Mouse (Mus musculus) lung, adult 2 months (tissue): ENCODE data around the gene Dcps. TPM values are rescaled to one million over a fixed set of nuclear protein-coding genes. Genes with fewer than 3 reads are reported as not detected.

Experiments
- DNase-seq: peaks from one replicate; pipeline ENCODE4 v3.0.0; 2022
- H3K4me1 ChIP-seq: fragments of 200-500 bp; 2 replicates; pipeline ENCODE4 v1.6.1; 2011; ENCODE audit warnings: low read length; ENCODE audit not compliant: control insufficient read depth, insufficient read depth
- H3K4me3 ChIP-seq: fragments of 200-500 bp; replicated peaks from 2 replicates; pipeline ENCODE3; 2011; ENCODE audit warnings: low read depth, mild to moderate bottlenecking, control low read depth, low read length; ENCODE audit errors: extremely low read depth
- CTCF ChIP-seq: fragments of 200-500 bp; IDR thresholded peaks from 2 replicates; pipeline ENCODE4 v1.5.1; 2011; ENCODE audit warnings: mild to moderate bottlenecking, low read length, control low read depth; ENCODE audit not compliant: insufficient read depth
- POLR2A ChIP-seq: fragments of 200-500 bp; IDR thresholded peaks from 2 replicates; pipeline ENCODE4 v1.6.1; 2011; ENCODE audit warnings: low read depth, mild to moderate bottlenecking, control low read depth, low read length, borderline replicate concordance; ENCODE audit errors: extremely low read depth
- WGBS: fragments of 180-500 bp; shearing (Covaris S2); methylation state at CpG from one replicate; pipeline ENCODE4 v1.1.7; 2018; 5-methylcytosine and 5-hydroxymethylcytosine counted together
- polyA plus RNA-seq: library from polyadenylated mRNA; depleted of rRNA; stranded (reverse); fragments of >200 nt; gene quantifications from 2 replicates; pipeline ENCODE4 v1.2.3, GENCODE M21; 2012

Gene Dcps
- polyA plus RNA-seq, 1 experiment: 31.2 TPM

DNA sequence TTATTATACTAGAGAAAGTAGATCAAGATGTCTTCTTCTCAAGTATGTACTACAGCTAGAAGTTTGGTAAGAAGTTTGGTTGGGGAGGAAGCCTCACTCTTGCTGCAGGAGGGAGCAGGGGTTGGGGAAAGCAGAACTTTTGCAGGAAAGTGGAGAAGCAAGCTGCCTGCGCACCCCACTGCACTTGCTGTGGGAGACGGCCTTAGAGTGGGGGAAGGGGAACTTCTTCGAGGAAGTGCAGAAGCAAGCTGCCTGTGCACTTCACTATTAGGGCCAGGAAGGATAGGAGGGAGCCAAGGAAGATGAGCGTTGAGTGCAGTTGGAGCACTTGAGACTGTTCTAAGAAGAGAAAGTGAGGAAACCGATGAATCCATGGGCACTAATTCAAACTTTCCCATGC lies 7.5 kb upstream of the Dcps start:
- no peaks in the 10 kb centered on the region for H3K4me1 ChIP-seq
- TF ChIP-seq POLR2A: no peak
- no peak for TF ChIP-seq CTCF
- DNase-seq: no peak
- 67% methylated on average over 5 of the region's 5 CpGs for WGBS
- no peak overlapping the region for H3K4me3 ChIP-seq

DNA sequence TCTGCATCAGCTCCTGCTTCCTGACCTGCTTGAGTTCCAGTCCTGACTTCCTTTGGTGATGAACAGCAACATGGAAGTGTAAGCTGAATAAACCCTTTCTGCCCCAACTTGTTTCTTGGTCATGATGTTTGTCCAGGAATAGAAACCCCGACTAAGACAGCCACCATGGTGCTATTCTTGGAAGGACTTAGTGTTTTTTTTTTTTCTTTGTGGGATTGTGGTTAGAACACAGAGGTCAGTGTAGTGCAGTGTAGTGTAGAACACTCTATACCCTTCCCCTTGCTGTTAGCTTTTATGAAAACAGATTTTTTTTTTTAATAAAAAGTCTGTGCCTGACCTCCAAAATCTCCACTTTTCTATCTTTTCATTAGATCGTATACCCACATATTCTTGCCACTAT lies 7.0 kb upstream of the Dcps start:
- 68% methylated on average over 2 of the region's 2 CpGs for WGBS
- no peaks in the 10 kb centered on the region for H3K4me1 ChIP-seq
- TF ChIP-seq CTCF: no peak
- TF ChIP-seq POLR2A: no peak
- no peak for DNase-seq
- no peak overlapping the region for H3K4me3 ChIP-seq

DNA sequence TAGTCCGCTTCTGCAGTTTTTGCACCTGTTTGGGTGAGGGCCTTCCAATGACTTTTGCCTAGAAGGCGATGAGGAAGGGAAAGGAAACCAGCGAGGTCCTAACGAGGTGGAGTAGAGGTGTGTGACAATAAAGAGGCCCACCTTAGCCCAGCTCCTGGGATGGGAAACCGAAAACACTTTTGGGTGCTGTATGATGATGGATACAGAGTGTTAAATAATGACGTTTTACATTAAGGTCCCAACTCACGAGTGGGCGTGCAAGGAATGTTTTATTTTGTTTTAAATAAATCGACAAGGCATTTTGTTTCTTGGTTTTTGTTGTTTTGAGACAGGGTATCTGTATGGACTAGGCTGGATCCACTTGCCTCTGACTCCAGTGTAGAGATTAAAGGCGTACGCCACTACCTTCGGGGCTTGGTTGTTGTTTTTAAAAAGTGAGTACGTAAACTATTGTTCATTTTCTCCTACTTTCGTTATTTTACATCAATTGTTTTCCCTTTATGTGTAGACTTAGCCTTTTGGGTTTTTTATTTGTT lies 331 bp upstream of the Dcps start:
- DNase-seq: no peak
- TF ChIP-seq CTCF: no peak
- TF ChIP-seq POLR2A: no peak
- Histone ChIP-seq H3K4me1 (peaks cover 4% of the 10 kb centered on the region), H3K4me3 (peak overlapping the region; percentile 74)
- WGBS: 41% methylated on average over 14 of the region's 14 CpGs

DNA sequence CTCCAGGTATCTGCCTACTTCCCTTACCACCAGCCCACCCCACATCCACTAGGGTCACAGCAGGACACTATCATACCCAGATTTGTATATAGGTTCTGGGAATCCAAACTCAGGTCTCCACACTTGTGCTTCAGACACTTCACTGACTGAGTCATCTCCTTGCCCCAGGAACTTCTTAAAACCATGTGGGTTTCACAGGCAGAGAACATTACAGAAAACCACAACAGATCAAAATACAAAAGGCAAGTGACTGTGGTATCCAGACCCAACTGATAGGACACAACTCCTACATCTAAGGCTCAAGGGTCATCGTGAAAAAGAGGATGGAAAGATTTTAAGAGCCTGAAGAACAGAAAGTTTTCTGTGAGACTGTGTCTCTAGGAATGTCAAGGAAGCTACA lies 2.5 kb downstream of the Dcps start:
- WGBS: 86% methylated on average over 1 of the region's 1 CpGs
- H3K4me1 ChIP-seq: peaks cover 4% of the 10 kb centered on the region
- no peak overlapping the region for H3K4me3 ChIP-seq
- no peak for DNase-seq
- TF ChIP-seq POLR2A: no peak
- no peak for TF ChIP-seq CTCF

DNA sequence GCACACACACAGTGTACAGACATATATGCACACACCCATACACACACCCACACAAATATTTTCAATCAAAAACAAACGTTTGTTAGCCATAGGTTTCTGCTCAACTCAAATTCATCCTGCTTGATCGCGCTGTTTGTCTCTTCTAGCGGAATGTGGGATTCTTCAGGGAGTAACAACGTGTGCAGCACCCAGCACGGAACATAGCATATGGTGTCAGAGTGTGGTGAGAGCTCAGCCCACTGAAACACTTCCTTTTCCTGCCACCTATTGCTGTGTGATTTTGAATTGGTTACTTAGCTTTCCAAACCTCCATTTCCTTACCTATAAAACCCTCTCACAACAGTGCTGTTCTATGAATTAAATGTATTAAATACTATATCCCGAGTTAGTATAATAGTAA lies 5.8 kb downstream of the Dcps start:
- WGBS: 90% methylated on average over 7 of the region's 7 CpGs
- no peak for DNase-seq
- Histone ChIP-seq H3K4me3 (no peak overlapping the region), H3K4me1 (peaks cover 1% of the 10 kb centered on the region)
- TF ChIP-seq POLR2A (no peak), CTCF (no peak)

DNA sequence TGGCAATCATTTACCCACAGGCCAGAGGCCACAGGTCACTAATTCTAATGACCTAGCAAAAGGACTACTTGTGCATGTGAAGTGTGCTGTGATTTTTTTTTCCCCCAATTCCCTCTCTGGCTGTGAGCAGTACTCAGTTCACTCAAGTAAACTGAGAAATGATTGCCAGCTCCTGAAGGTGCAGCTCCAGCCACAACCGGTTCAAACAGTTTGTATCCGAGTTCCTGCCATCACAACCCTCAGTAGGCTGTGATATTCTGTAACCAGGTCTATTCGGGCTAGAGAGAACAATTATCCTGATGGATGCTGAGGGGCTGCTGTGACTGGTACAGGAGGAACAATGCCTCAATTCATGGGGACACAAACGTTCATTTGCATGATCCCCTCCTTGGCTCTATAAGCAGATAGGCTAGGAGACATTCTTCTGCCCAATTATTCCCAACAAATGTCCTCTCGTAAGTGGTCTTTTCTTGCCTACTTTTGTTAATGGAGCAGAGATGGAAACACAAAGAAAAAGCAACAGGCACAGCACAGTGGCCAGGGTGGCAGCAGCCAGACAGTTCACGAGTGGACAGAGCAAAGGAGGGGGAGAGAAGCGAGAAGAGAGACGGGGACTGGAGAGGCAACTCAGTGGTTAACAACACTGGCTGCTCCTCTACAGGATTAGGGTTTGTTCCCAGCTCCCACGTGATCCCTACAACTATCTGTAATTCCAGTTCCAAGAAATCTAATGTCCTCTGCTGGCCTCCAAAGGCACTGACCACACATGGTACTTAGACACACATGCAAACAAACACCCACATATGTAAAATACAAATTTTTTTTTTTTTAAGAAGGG lies 8.8 kb downstream of the Dcps start:
- WGBS: 67% methylated on average over 9 of the region's 9 CpGs
- TF ChIP-seq POLR2A: no peak
- TF ChIP-seq CTCF: no peak
- Histone ChIP-seq H3K4me3 (no peak overlapping the region), H3K4me1 (peaks cover 6% of the 10 kb centered on the region)
- DNase-seq: no peak

DNA sequence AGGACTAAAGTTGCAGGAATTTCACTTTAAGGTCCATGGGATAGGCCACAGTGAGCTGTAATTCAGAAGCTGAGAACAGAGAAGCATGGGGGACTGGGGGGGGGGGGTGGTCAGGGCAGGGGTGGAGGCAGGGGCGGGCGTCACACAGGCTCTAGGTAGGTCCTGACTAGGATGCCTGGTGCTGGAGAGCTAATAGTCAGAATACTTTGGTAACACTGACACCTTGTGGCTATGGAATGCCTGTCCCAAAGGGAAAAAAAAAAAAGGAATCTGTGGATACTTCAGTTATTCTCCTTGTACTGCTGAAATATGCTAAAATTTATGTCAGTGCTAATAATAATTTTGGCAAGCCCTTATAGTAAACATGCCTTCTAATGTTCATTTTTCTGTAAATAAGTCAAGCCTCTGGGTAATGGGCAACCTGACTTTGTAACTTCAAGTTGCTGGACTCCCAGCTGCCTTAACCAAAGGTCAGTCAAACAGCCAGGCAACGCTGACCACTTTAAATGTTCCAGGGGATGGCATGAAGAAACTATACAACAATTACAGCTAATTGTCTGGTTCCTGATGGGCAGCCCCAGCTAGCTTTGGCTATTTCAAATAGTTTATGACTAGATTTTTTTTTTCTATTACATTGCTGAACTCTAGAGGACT lies 9.6 kb downstream of the Dcps start:
- no peak overlapping the region for H3K4me3 ChIP-seq
- TF ChIP-seq CTCF: peak; percentile 32; the same call in 1 of the 2 replicates
- no peak for TF ChIP-seq POLR2A
- 31% methylated on average over 3 of the region's 3 CpGs for WGBS
- no peak for DNase-seq
- H3K4me1 ChIP-seq: peaks cover 6% of the 10 kb centered on the region

DNA sequence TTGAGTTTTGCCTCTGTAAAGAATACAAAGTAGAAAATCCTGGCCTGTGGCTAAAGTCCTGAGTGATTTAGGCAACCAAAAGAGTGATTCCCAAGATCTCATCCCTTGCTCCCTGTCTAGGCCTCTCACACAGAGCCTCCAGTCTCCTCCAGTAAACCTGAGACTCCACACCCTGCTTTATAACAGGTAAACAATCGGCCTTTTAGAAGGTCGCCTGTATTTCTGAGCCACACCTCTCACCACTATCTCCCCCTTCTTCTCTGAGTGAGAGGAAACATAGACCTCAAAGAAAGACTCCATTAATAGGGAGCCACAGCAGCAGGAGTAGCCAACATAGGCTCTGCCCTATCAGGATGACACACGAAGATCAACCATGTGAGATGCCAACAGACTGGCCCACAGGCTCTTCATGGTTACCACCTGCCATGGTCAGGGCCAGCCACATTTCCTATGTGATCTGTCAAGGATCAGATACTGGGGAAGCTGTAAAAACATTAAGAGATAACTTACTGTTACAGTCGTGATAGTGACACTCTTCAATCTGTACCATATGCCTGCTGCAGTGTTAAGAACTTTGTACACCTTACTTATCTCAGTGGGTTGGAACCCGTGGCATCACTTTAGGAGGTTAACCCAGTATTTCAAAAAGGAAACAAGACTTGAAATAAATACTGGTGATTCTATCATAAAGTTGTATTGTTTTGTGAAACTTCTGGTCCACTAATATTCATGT lies 11.6 kb downstream of the Dcps start:
- DNase-seq: no peak
- peaks cover 6% of the 10 kb centered on the region for H3K4me1 ChIP-seq
- no peak overlapping the region for H3K4me3 ChIP-seq
- TF ChIP-seq POLR2A (no peak), CTCF (no peak)
- WGBS: 78% methylated on average over 5 of the region's 5 CpGs

DNA sequence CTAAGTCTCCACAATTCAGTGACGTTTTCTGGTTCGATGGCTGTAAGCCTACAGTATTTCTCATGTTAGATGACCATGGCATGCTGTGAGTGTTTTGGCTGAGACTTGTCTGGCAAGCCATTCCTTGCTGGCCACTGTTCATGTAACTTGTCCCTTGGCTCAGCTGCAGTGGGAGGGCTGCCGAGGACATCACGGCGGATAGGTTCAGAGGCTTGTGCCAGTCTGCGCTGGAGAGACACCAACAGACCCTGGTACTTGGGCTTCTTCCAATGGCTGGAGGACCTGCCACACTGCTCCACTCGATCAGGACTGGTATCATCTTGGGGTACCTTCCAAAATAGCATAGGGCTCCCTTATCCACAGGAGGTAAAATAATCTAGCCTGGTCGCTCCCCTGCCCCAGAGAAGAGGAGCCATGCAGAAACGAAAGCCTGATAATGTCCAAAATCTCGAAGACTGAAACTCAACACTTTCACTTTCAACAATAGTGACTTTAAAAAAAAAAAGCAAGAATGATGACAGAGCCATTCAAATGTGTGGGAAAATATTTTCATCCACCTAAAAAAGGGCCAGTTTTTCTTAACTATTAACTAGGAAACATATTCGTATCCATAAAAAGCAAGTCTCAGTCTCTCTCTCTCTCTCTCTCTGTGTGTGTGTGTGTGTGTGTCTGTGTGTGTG lies 12.7 kb downstream of the Dcps start:
- DNase-seq: peak; percentile 39
- peaks cover 6% of the 10 kb centered on the region for H3K4me1 ChIP-seq
- TF ChIP-seq POLR2A (no peak), CTCF (no peak)
- WGBS: 50% methylated on average over 11 of the region's 11 CpGs
- peak overlapping the region; percentile 7 for H3K4me3 ChIP-seq
